Mouse (Mus musculus): Measurements from ENCODE around the gene Cyp24a1.

The Cyp24a1 gene

DNA sequence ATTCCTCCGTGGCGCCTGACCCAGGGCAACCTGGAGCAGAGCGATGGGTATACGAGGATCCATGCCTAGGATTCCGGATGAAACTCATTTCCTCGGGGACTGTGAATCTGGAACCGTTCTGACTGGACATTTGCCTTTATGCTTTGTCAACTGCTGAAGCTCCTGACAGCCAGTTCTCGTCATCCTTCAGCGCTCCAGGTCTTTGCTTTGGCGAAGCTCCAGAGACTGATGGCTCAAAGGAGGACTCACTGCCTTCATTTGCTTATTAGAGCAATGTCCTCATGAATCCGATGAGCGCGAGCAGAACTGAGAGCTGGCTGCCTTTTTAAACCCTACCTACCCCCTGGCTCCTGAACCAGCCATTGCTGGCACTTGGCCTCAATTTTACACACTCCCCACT, 58.2 kb downstream of the Cyp24a1 start:
- DNase-seq (ENCODE audit: extremely low spot score, low spot score): no peak

DNA sequence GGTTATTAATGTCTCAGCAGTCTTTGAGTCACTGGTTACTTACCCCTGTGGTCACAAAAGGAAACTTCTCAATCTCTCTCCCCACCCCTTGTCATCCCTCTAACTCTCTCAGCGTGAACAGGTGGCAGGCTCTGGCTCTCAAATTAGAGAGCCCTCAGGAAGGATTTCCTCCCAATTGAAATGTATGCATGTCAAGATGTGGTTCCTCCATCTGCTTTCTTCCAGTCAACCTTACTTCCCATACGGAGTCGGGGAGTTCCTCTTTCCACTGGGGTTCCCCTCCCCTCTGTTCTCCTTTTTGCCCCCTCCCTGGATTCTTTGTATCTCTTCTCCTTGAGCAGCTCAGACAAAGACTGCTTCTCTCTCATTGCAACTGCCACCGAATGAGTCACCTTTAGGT, 60.7 kb downstream of the Cyp24a1 start:
- DNase-seq (ENCODE audit: extremely low spot score, low spot score): no peak
